Mouse (Mus musculus): ENCODE results near the gene Dnaja3. TPM values are rescaled to one million over a fixed set of nuclear protein-coding genes. Genes with fewer than 3 reads are reported as not detected.
A peak's percentile ranks its signal among the peaks of the same experiment; 100 is the strongest.

The Dnaja3 gene
- polyA plus RNA-seq, 1 experiment from 2014 or later: 66.5 TPM

GRCm38 (mm10) chr16:4608532-4609059 lies 31.2 kb upstream of the Dnaja3 start:
- ATAC-seq (ENCODE audit: borderline replicate concordance, extremely low read depth, low FRiP score, low TSS enrichment): no peak
- Histone ChIP-seq H3K4me2 (no peak overlapping the region), H3K4me3 (no peak overlapping the region), H3K27me3 (no peaks in the 10 kb centered on the region), H3K4me1 (peaks cover 51% of the 10 kb centered on the region), H3K27ac (no peak overlapping the region), H3K9ac (no peak overlapping the region), H3K9me3 (no peaks in the 10 kb centered on the region), H3K36me3 (peaks cover 42% of the 10 kb centered on the region)
- 69% methylated on average over 19 of the region's 19 CpGs for WGBS

GRCm38 (mm10) chr16:4611193-4611592 lies 28.6 kb upstream of the Dnaja3 start:
- 82% methylated on average over 5 of the region's 5 CpGs for WGBS
- Histone ChIP-seq H3K9ac (no peak overlapping the region), H3K4me1 (peaks cover 25% of the 10 kb centered on the region), H3K4me2 (no peak overlapping the region), H3K36me3 (peaks cover 67% of the 10 kb centered on the region), H3K27me3 (no peaks in the 10 kb centered on the region), H3K4me3 (no peak overlapping the region), H3K9me3 (no peaks in the 10 kb centered on the region), H3K27ac (no peak overlapping the region)
- no peak for ATAC-seq (ENCODE audit: borderline replicate concordance, extremely low read depth, low FRiP score, low TSS enrichment)

DNA sequence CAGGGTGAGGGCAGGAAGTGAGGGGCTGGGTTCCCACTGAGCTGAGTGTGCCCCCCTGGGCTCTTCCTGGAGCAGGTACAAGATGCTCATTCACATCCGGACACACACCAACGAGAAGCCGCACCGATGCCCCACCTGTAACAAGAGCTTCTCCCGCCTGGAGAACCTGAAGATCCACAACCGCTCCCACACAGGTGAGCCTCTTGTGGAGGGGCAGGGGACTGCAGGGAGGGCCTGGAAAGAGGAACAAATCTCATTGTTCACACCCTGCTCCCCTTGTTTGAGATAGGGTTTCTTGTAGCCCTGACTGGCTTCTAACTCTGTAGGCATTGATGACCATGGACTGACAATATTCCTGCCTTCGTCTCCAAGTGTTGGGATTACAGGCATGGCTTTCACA lies 28.1 kb upstream of the Dnaja3 start:
- H3K4me1 ChIP-seq: peaks cover 21% of the 10 kb centered on the region
- no peak overlapping the region for H3K4me3 ChIP-seq
- H3K36me3 ChIP-seq: peaks cover 72% of the 10 kb centered on the region
- 86% methylated on average over 7 of the region's 7 CpGs for WGBS
- no peak for ATAC-seq (ENCODE audit: borderline replicate concordance, extremely low read depth, low FRiP score, low TSS enrichment)
- no peak overlapping the region for H3K9ac ChIP-seq
- H3K27me3 ChIP-seq: no peaks in the 10 kb centered on the region
- no peaks in the 10 kb centered on the region for H3K9me3 ChIP-seq
- H3K27ac ChIP-seq: no peak overlapping the region
- H3K4me2 ChIP-seq: no peak overlapping the region

DNA sequence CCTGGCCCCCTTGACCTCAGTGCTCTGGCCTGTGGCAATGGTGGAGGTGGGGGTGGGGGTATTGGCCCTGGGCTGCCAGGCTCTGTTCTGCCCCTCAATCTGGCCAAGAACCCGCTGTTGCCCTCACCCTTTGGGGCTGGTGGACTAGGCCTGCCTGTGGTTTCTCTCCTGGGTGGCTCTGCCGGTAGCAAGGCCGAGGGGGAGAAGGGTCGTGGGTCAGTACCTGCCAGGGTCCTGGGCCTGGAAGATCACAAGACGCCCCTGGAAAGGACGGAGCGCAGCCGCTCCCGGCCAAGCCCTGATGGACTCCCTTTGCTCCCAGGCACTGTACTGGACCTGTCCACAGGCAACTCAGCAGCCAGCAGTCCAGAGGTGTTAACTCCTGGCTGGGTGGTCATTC lies 26.1 kb upstream of the Dnaja3 start:
- Histone ChIP-seq H3K9ac (no peak overlapping the region), H3K27ac (no peak overlapping the region), H3K27me3 (no peaks in the 10 kb centered on the region), H3K4me1 (peaks cover under 1% of the 10 kb centered on the region; the same call in 1 of the 2 replicates), H3K4me3 (no peak overlapping the region), H3K4me2 (no peak overlapping the region), H3K36me3 (peaks cover 72% of the 10 kb centered on the region), H3K9me3 (no peaks in the 10 kb centered on the region)
- whole genome bisulfite sequencing: 88% methylated on average over 9 of the region's 9 CpGs
- ATAC-seq (ENCODE audit: borderline replicate concordance, extremely low read depth, low FRiP score, low TSS enrichment): no peak

GRCm38 (mm10) chr16:4614639-4615038 lies 25.1 kb upstream of the Dnaja3 start:
- Histone ChIP-seq H3K4me1 (no peaks in the 10 kb centered on the region), H3K9ac (no peak overlapping the region), H3K4me2 (no peak overlapping the region), H3K27me3 (no peaks in the 10 kb centered on the region), H3K27ac (no peak overlapping the region), H3K4me3 (no peak overlapping the region), H3K36me3 (peaks cover 69% of the 10 kb centered on the region), H3K9me3 (no peaks in the 10 kb centered on the region)
- ATAC-seq (ENCODE audit: borderline replicate concordance, extremely low read depth, low FRiP score, low TSS enrichment): no peak
- 91% methylated on average over 3 of the region's 3 CpGs for WGBS

DNA sequence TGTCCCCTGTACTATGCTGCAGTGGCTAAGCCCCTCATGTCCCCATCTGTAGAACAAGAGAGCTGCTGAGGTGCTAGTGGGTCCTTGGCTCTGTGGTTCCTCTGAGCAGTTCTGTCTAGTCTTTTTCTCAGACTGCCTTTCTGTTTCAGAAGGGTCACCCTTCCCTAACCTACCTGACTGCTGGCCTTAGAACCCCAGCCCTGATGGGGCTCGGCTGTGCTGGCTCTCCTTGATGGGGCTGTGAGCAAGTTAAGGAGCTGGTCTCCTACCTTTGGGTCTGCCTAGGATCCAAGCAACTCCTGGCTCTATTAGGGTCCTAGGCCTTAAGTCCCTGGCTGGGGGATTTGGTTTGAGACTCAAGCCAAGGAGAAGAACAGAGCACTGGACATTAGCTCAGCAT lies 24.5 kb upstream of the Dnaja3 start:
- Histone ChIP-seq H3K9me3 (no peaks in the 10 kb centered on the region), H3K36me3 (peaks cover 63% of the 10 kb centered on the region), H3K9ac (no peak overlapping the region), H3K27me3 (no peaks in the 10 kb centered on the region), H3K4me1 (no peaks in the 10 kb centered on the region), H3K4me3 (no peak overlapping the region), H3K27ac (peak overlapping the region; percentile 2; the same call in 1 of the 2 replicates), H3K4me2 (no peak overlapping the region)
- ATAC-seq (ENCODE audit: borderline replicate concordance, extremely low read depth, low FRiP score, low TSS enrichment): no peak
- WGBS: 72% methylated on average over 1 of the region's 1 CpGs

GRCm38 (mm10) chr16:4616829-4617228 lies 23.0 kb upstream of the Dnaja3 start:
- WGBS: 74% methylated on average over 4 of the region's 4 CpGs
- Histone ChIP-seq H3K4me1 (no peaks in the 10 kb centered on the region), H3K9me3 (no peaks in the 10 kb centered on the region), H3K4me2 (no peak overlapping the region), H3K36me3 (peaks cover 49% of the 10 kb centered on the region), H3K4me3 (no peak overlapping the region), H3K27ac (no peak overlapping the region), H3K9ac (no peak overlapping the region), H3K27me3 (no peaks in the 10 kb centered on the region)
- ATAC-seq (ENCODE audit: borderline replicate concordance, extremely low read depth, low FRiP score, low TSS enrichment): no peak

- no peaks in the 10 kb centered on the region for H3K27me3 ChIP-seq
- peaks cover 17% of the 10 kb centered on the region for H3K4me1 ChIP-seq
- H3K9ac ChIP-seq: peak overlapping the region; percentile 83
- ATAC-seq (ENCODE audit: borderline replicate concordance, extremely low read depth, low FRiP score, low TSS enrichment): no peak
- peak overlapping the region; percentile 77 for H3K4me2 ChIP-seq
- 11% methylated on average over 9 of the region's 9 CpGs for WGBS
- no peaks in the 10 kb centered on the region for H3K9me3 ChIP-seq
- H3K27ac ChIP-seq: peak overlapping the region; percentile 89
- peak overlapping the region; percentile 83 for H3K4me3 ChIP-seq
- H3K36me3 ChIP-seq: no peaks in the 10 kb centered on the region
Measured at GRCm38 (mm10) chr16:4624074-4624473, 15.7 kb upstream of the Dnaja3 start.

DNA sequence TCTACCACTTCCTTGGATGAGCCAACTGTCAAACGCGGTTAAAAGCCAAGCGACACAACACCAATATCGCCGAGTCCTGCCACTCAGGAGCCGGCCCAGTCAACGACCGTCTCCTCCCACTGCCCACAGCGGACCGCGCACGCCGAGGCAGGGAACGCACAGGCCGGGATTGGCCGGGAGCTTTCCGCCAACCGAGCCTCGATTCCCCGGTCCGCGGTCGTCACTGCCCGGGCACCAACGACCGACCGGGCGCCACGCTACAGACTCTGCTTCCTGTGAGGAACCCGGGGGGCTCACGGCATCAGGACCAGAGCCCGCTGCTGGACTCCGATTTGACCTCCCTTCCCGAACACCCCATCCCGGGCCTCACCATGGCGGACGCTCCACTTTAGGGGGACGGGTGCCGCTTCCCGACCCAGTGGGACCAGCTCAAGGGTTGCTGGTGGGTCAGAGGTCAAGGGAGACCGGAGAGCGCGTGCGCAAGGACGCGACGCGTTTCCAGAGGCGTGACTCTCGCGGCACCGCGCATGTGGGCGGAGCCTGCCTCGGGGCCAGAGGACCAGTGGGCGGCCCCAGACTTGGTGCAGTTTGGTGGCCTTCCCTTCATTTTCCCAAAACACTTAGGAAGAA lies 15.2 kb upstream of the Dnaja3 start, which contains the start of gene Pam16:
TSS of gene Pam16 (minus strand) at position 508 of the 630 bp plus-strand sequence.
- H3K9ac ChIP-seq: peak within 1 kb of the TSS; percentile 83
- no peaks in the 10 kb centered on the region for H3K36me3 ChIP-seq
- peaks cover 17% of the 10 kb centered on the region for H3K4me1 ChIP-seq
- peak within 1 kb of the TSS; percentile 77 for H3K4me2 ChIP-seq
- under 1% methylated on average over 56 of the region's 56 CpGs for WGBS
- H3K27ac ChIP-seq: peak within 1 kb of the TSS; percentile 89
- no peaks in the 10 kb centered on the region for H3K9me3 ChIP-seq
- peak; percentile 89 for ATAC-seq (ENCODE audit: borderline replicate concordance, extremely low read depth, low FRiP score, low TSS enrichment)
- peak within 1 kb of the TSS; percentile 83 for H3K4me3 ChIP-seq
- H3K27me3 ChIP-seq: no peaks in the 10 kb centered on the region

DNA sequence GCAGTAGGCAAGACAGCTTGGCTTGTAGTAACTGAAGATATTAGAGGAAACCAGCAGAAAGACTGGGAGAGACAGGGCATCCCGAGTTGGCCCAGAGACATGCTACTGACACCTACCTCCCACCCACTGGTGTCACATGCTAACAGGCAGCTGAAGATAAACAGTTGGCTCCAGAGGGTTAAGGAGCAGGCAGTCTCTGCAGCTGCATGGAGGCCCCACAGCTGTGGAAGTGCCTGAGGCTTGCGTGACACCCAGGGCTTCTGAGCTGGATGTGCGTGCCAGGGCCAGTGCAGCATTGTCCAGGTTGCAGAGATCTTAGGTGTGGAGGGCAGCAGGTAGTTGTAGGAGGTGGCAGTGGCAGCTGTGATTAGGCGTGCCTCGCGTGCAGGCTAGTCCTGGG lies 12.7 kb upstream of the Dnaja3 start:
- Histone ChIP-seq H3K4me3 (no peak overlapping the region), H3K36me3 (no peaks in the 10 kb centered on the region), H3K9ac (no peak overlapping the region; the same call in 1 of the 2 replicates), H3K27ac (no peak overlapping the region), H3K4me2 (no peak overlapping the region), H3K9me3 (no peaks in the 10 kb centered on the region), H3K4me1 (peaks cover 17% of the 10 kb centered on the region), H3K27me3 (no peaks in the 10 kb centered on the region)
- ATAC-seq (ENCODE audit: borderline replicate concordance, extremely low read depth, low FRiP score, low TSS enrichment): no peak
- 39% methylated on average over 6 of the region's 6 CpGs for WGBS

DNA sequence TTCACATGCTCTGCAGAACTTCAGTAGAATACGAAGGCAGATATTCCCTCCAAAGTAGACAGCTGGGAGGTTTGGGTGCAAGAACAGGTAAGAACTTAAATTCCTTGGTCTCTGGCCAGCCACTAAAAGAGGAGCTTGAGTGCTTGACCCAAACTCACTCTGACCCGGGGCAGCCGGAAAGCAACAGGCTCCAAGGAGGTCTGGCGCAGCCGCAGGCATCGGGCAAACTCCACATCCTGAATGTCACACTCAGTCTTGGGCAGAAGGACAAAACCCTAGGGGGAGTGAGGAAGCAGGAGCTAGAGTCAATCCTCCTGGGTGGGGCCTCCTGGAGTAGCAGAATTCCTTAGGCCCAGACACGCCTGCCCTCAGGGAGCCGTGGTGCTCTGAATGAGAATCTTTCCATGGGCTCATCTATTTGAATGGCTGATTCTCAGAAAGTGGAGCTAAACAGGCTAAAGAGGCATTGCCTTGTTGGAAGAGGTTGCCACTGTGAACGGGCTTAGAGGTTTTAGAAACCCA lies 10.8 kb upstream of the Dnaja3 start:
- Histone ChIP-seq H3K4me1 (peaks cover 3% of the 10 kb centered on the region), H3K4me2 (no peak overlapping the region), H3K27ac (no peak overlapping the region), H3K36me3 (no peaks in the 10 kb centered on the region), H3K9me3 (no peaks in the 10 kb centered on the region), H3K9ac (no peak overlapping the region), H3K4me3 (no peak overlapping the region), H3K27me3 (no peaks in the 10 kb centered on the region)
- ATAC-seq (ENCODE audit: borderline replicate concordance, extremely low read depth, low FRiP score, low TSS enrichment): no peak
- 90% methylated on average over 9 of the region's 9 CpGs for WGBS

- H3K27ac ChIP-seq: no peak overlapping the region
- no peak for ATAC-seq (ENCODE audit: borderline replicate concordance, extremely low read depth, low FRiP score, low TSS enrichment)
- H3K4me2 ChIP-seq: no peak overlapping the region
- H3K9ac ChIP-seq: no peak overlapping the region
- WGBS: 15% methylated on average over 6 of the region's 6 CpGs
- H3K9me3 ChIP-seq: no peaks in the 10 kb centered on the region
- no peaks in the 10 kb centered on the region for H3K36me3 ChIP-seq
- H3K4me3 ChIP-seq: no peak overlapping the region
- no peaks in the 10 kb centered on the region for H3K4me1 ChIP-seq
- H3K27me3 ChIP-seq: no peaks in the 10 kb centered on the region
Measured at GRCm38 (mm10) chr16:4629950-4630349, 9.8 kb upstream of the Dnaja3 start.
